Mouse (Mus musculus) embryonic facial prominence, embryonic 13.5 days (tissue): Measurements from ENCODE around the gene G6pd2. TPM values are rescaled to one million over a fixed set of nuclear protein-coding genes. Genes with fewer than 3 reads are reported as not detected.

ENCODE experiments used
- ATAC-seq: fragments of 200-750 bp; cut with Nextera tagmentation; 2 replicates; pipeline ENCODE4 v1.8.0; 2017; ENCODE audit warnings: low read depth; ENCODE audit not compliant: insufficient number of reproducible peaks, insufficient read depth, low FRiP score, low TSS enrichment
- H3K27ac ChIP-seq: fragments of 300-500 bp; sonication (generic); 2 replicates; pipeline ENCODE4 v1.5.1; 2015; ENCODE audit warnings: moderate library complexity, mild to moderate bottlenecking, inconsistent platforms
- H3K27me3 ChIP-seq: fragments of 300-500 bp; sonication (generic); 2 replicates; pipeline ENCODE4 v1.6.1; 2015; ENCODE audit warnings: mild to moderate bottlenecking, inconsistent platforms
- H3K36me3 ChIP-seq: fragments of 300-500 bp; sonication (generic); 2 replicates; pipeline ENCODE4 v1.6.1; 2015; ENCODE audit warnings: mild to moderate bottlenecking, inconsistent platforms
- H3K4me1 ChIP-seq: fragments of 300-500 bp; sonication (generic); 2 replicates; pipeline ENCODE4 v1.6.1; 2015; ENCODE audit warnings: inconsistent platforms
- H3K4me2 ChIP-seq: fragments of 300-500 bp; sonication (generic); 2 replicates; pipeline ENCODE4 v1.6.1; 2015; ENCODE audit warnings: moderate library complexity, mild to moderate bottlenecking, inconsistent platforms
- H3K4me3 ChIP-seq: fragments of 300-500 bp; sonication (generic); 2 replicates; pipeline ENCODE4 v1.5.1; 2015; ENCODE audit warnings: mild to moderate bottlenecking, inconsistent platforms
- H3K9ac ChIP-seq: fragments of 300-500 bp; sonication (generic); 2 replicates; pipeline ENCODE4 v1.6.1; 2015; ENCODE audit warnings: mild to moderate bottlenecking, inconsistent platforms
- H3K9me3 ChIP-seq: fragments of 300-500 bp; sonication (generic); 2 replicates; pipeline ENCODE4 v1.6.1; 2016; ENCODE audit warnings: inconsistent platforms
- WGBS: fragments of 180-500 bp; shearing (Covaris S2); methylation state at CpG from one replicate; pipeline ENCODE4 v1.1.7; 2015; ENCODE audit warnings: mixed read lengths; 5-methylcytosine and 5-hydroxymethylcytosine counted together
- polyA plus RNA-seq: library from polyadenylated mRNA; unstranded; fragments of >200 nt; fragmentation: Nextera tagmentation; extraction: Ambion mirVana; gene quantifications from 2 replicates; pipeline ENCODE4 v1.2.1, GENCODE M21; 2015

G6pd2 gene
- polyA plus RNA-seq, result not detected in 2 replicates

GRCm38 (mm10) chr5:61808516-61808915 lies at the start of gene G6pd2:
Gene G6pd2, plus strand, starts transcription at chr5:61808816.
- WGBS, result 93% methylated on average over 2 of the region's 2 CpGs
- Histone ChIP-seq H3K4me2 (no peak within 1 kb of the TSS), H3K36me3 (no peaks in the 10 kb centered on the region), H3K9me3 (no peaks in the 10 kb centered on the region), H3K4me3 (no peak within 1 kb of the TSS), H3K27ac (no peak within 1 kb of the TSS), H3K9ac (no peak within 1 kb of the TSS), H3K27me3 (no peaks in the 10 kb centered on the region), H3K4me1 (no peaks in the 10 kb centered on the region)
- no peak for ATAC-seq

DNA sequence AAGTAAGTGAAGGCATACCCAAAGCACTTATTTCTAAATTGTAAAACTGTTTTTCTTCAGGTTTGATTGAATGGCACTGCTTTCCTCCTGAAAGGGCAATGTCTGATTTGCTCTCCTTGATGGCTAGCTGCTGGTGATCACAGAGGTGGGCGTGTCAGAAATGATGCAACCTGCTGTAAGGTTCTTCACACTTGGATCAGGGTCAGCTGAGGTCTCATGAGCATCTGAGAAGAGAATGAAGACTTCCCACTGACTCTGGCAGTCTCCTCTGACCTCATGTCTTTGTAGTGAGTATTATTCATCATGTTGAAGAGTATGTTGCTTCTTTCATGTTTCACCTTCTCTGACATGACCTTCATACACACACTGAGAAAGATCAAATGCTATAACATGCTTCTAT lies 44.4 kb upstream of the G6pd2 start:
- Histone ChIP-seq H3K4me1 (no peaks in the 10 kb centered on the region), H3K4me3 (no peak overlapping the region), H3K27me3 (no peaks in the 10 kb centered on the region), H3K9ac (no peak overlapping the region), H3K27ac (no peak overlapping the region), H3K4me2 (no peak overlapping the region), H3K36me3 (no peaks in the 10 kb centered on the region), H3K9me3 (no peaks in the 10 kb centered on the region)
- 61% methylated on average over 1 of the region's 1 CpGs for WGBS
- ATAC-seq, result no peak

DNA sequence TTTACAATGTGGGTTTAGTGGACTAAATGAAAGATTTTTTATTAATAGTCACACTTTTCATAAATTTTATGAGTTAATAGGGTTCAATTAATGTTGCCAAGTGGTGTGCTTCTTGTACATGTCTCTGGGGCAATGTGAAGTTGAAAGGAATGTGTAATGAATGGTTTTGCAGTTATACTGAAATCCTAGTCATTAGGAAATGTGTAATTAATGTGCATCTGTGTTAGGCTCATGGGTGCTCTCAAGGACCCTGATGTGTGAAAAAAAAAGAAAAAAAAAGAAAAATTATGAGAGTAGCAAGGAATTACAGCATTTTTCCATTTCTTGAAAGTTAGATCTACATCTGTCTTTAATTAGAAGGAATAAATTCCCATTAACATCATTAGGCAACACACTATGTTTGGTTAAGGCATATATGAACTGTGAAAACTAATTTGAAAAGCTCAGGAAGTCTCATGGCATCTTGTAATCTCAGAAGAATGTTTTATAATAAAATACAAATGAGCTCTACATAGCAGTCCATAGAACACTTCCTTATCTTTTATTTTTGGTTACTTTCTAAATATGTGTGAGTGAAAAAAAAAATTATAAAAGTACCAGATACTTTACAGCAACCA lies 24.4 kb downstream of the G6pd2 start:
- Histone ChIP-seq H3K4me2 (no peak overlapping the region), H3K4me3 (no peak overlapping the region), H3K36me3 (no peaks in the 10 kb centered on the region), H3K9me3 (no peaks in the 10 kb centered on the region), H3K27me3 (no peaks in the 10 kb centered on the region), H3K9ac (no peak overlapping the region), H3K27ac (no peak overlapping the region), H3K4me1 (no peaks in the 10 kb centered on the region)
- ATAC-seq, result no peak

- H3K9ac ChIP-seq, result no peak overlapping the region
- no peaks in the 10 kb centered on the region for H3K27me3 ChIP-seq
- no peaks in the 10 kb centered on the region for H3K36me3 ChIP-seq
- no peak overlapping the region for H3K27ac ChIP-seq
- WGBS, result 80% methylated on average over 2 of the region's 2 CpGs
- no peak for ATAC-seq
- H3K9me3 ChIP-seq, result no peaks in the 10 kb centered on the region
- H3K4me3 ChIP-seq, result no peak overlapping the region
- H3K4me2 ChIP-seq, result no peak overlapping the region
- H3K4me1 ChIP-seq, result no peaks in the 10 kb centered on the region
Observed at GRCm38 (mm10) chr5:61843891-61844290, 35.3 kb downstream of the G6pd2 start.
